Mouse (Mus musculus) liver, adult 2 months (tissue): ENCODE results near the gene Pusl1.

ENCODE experiments used
- CTCF ChIP-seq: fragments of 200-500 bp; IDR thresholded peaks from 2 replicates; pipeline ENCODE4 v1.5.1; 2011; ENCODE audit warnings: low read depth, low read length, control low read depth
- POLR2A ChIP-seq: fragments of 200-500 bp; IDR thresholded peaks from 2 replicates; pipeline ENCODE4 v1.6.1; 2011; ENCODE audit warnings: low read length, control low read depth; ENCODE audit not compliant: insufficient read depth; ENCODE audit errors: extremely low read depth

- no peak for TF ChIP-seq CTCF
- TF ChIP-seq POLR2A = no peak
These were observed 53.1 kb downstream of the Pusl1 start for GRCm38 (mm10) chr4:155838187-155839153.
